Mouse (Mus musculus) hindbrain, embryonic 11.5 days (tissue): ENCODE measurements at regions not wholly inside any gene's neighbourhood (a gene's known extent, or its start where the extent isn't known, plus 50 kb on each side); places are given as distances from the start of the nearest gene placed in this dataset.

Source experiments
- ATAC-seq: fragments of 200-750 bp; cut with Nextera tagmentation; 2 replicates; pipeline ENCODE4 v1.8.0; 2017; ENCODE audit warnings: mild to moderate bottlenecking, moderate TSS enrichment, moderate library complexity; ENCODE audit not compliant: low FRiP score
- DNase-seq: peaks from one replicate; pipeline ENCODE4 v3.0.0-alpha.2; 2015; ENCODE audit warnings: low spot score
- H3K27ac ChIP-seq: fragments of 300-500 bp; sonication (generic); 2 replicates; pipeline ENCODE4 v1.5.1; 2014; ENCODE audit warnings: mild to moderate bottlenecking, low read depth, low read length
- H3K27me3 ChIP-seq: fragments of 300-500 bp; sonication (generic); 2 replicates; pipeline ENCODE4 v1.6.1; 2014; ENCODE audit warnings: mild to moderate bottlenecking, low read length, moderate library complexity, mixed read lengths; ENCODE audit not compliant: control insufficient read depth, insufficient read depth
- H3K36me3 ChIP-seq: fragments of 300-500 bp; sonication (generic); 2 replicates; pipeline ENCODE4 v1.6.1; 2014; ENCODE audit warnings: mild to moderate bottlenecking, low read length, moderate library complexity, mixed read lengths; ENCODE audit not compliant: control insufficient read depth, insufficient read depth
- H3K4me1 ChIP-seq: fragments of 300-500 bp; sonication (generic); replicated peaks from 2 replicates; pipeline ENCODE4 v1.6.1; 2014; ENCODE audit warnings: low read length, mixed read lengths; ENCODE audit not compliant: control insufficient read depth, insufficient read depth
- H3K4me2 ChIP-seq: fragments of 300-500 bp; sonication (generic); replicated peaks from 2 replicates; pipeline ENCODE4 v1.6.1; 2014; ENCODE audit warnings: mild to moderate bottlenecking, low read depth, low read length
- H3K4me3 ChIP-seq: fragments of 300-500 bp; sonication (generic); 2 replicates; pipeline ENCODE4 v1.5.1; 2014; ENCODE audit warnings: low read depth, low read length
- H3K9ac ChIP-seq: fragments of 300-500 bp; sonication (generic); 2 replicates; pipeline ENCODE4 v1.6.1; 2014; ENCODE audit warnings: low read depth, low read length
- H3K9me3 ChIP-seq: fragments of 300-500 bp; sonication (generic); 2 replicates; pipeline ENCODE4 v1.6.1; 2016; ENCODE audit warnings: low read length; ENCODE audit not compliant: control insufficient read depth
- WGBS: fragments of 180-500 bp; shearing (Covaris S2); extraction: QIAGEN DNeasy Blood & Tissue Kit; methylation state at CpG from one replicate; pipeline ENCODE4 v1.1.7; 2014; 5-methylcytosine and 5-hydroxymethylcytosine counted together

GRCm38 (mm10) chr8:42870262-42870661 is 271.0 kb downstream of the Triml1 start:
- Histone ChIP-seq H3K4me3 (no peak overlapping the region), H3K9ac (no peak overlapping the region), H3K4me1 (no peaks in the 10 kb centered on the region), H3K9me3 (no peaks in the 10 kb centered on the region), H3K27me3 (no peaks in the 10 kb centered on the region), H3K4me2 (no peak overlapping the region), H3K27ac (no peak overlapping the region), H3K36me3 (no peaks in the 10 kb centered on the region)
- DNase-seq (no peak), ATAC-seq (no peak)
- WGBS = 93% methylated on average over 3 of the region's 3 CpGs
